8 mouse cellular contexts compared by ENCODE assay signal in genomic region chr19:41895460-41896318, GRCm38 (mm10). TPM values are rescaled to one million over a fixed set of nuclear protein-coding genes. Genes with fewer than 3 reads are reported as not detected.
DNase-seq lines count a peak whose midpoint lies in the region; ATAC-seq lines count a peak whose summit lies in the region.

Rrp12 (minus strand) TSS chr19:41896173.

- peak; percentile 93 for DNase-seq in NIH3T3 (ENCODE audit: low read depth)
- DNase-seq in cerebellum, adult 9-11 months = peak; percentile 89
- DNase-seq in frontal cortex, postnatal 10 days (ENCODE audit: low spot score in 2 of 2) = peak; percentile 81
- DNase-seq in layer of hippocampus, postnatal 25 days (ENCODE audit: extremely low spot score in 1 of 2, low spot score in 1 of 2) = peak; percentile 56 to 62
- peak; percentile 94 for DNase-seq in lung, postnatal 25 days (ENCODE audit: low spot score)
- peak; percentile 95 for DNase-seq in retina, embryonic 14.5 days (ENCODE audit: low spot score)
- DNase-seq in thymus, postnatal 4 days = peak; percentile 73

- peaks cover 16% of the 10 kb centered on the region for H3K4me1 ChIP-seq in hindbrain, embryonic 13.5 days (replicated peaks)

- WGBS in hindbrain, embryonic 13.5 days = 1% methylated on average over 46 of the region's 46 CpGs

- peak within 1 kb of the TSS; percentile 96 for H3K4me2 ChIP-seq in hindbrain, embryonic 13.5 days

- H3K27ac ChIP-seq in hindbrain, embryonic 13.5 days = 0 out of 2 replicates have a peak within 1 kb of the TSS, but pooled peaks have one; percentile 30

- no peaks in the 10 kb centered on the region for H3K27me3 ChIP-seq in hindbrain, embryonic 13.5 days

- H3K9ac ChIP-seq in hindbrain, embryonic 13.5 days = peak within 1 kb of the TSS; percentile 78

- peak within 1 kb of the TSS; percentile 84 for H3K4me3 ChIP-seq in hindbrain, embryonic 13.5 days

- H3K9me3 ChIP-seq in hindbrain, embryonic 13.5 days = no peaks in the 10 kb centered on the region

- ATAC-seq in hindbrain, embryonic 13.5 days (ENCODE audit: low FRiP score) = peak; percentile 97

- H3K36me3 ChIP-seq in hindbrain, embryonic 13.5 days = peaks cover 10% of the 10 kb centered on the region

RNA-seq across cellular contexts. Expression of gene Rrp12, which starts in this region (rescaled TPM):
- polyA plus RNA-seq in hindbrain, embryonic 13.5 days (2015; fragmentation: Nextera tagmentation; extraction: Ambion mirVana) = 15.6 and 15.7 TPM in 2 replicates
- total RNA-seq in layer of hippocampus, postnatal 25 days (2021) = 10 to 100 TPM; 32.9 to 33.5 TPM

Comparison
In these comparisons a context has a peak if more than half of its experiments do, and no peak if none do; other contexts are left out.
1. Peak in every context shown above with its lines: DNase-seq, ATAC-seq, H3K4me3 ChIP-seq and H3K27ac ChIP-seq.